Mouse (Mus musculus) liver, embryonic 14.5 days (tissue): Measurements from ENCODE around the gene Zfp106. TPM values are rescaled to one million over a fixed set of nuclear protein-coding genes. Genes with fewer than 3 reads are reported as not detected.

Source experiments
- ATAC-seq: fragments of 200-750 bp; cut with Nextera tagmentation; 2 replicates; pipeline ENCODE4 v1.8.0; 2017; ENCODE audit warnings: moderate number of reproducible peaks, mild to moderate bottlenecking, moderate library complexity; ENCODE audit not compliant: insufficient read depth
- DNase-seq, 3 experiments: peaks; one replicate each; pipeline ENCODE4 v3.0.0-alpha.2; 2012 to 2013; ENCODE audit warnings: low read depth in 3 of 3, low spot score in 3 of 3
- H3K27ac ChIP-seq: fragments of 300-500 bp; sonication (generic); 2 replicates; pipeline ENCODE4 v1.5.1; 2014; ENCODE audit warnings: moderate library complexity, mild to moderate bottlenecking, control low read depth, inconsistent platforms
- H3K27me3 ChIP-seq: fragments of 300-500 bp; sonication (generic); 2 replicates; pipeline ENCODE4 v1.6.1; 2014; ENCODE audit warnings: mild to moderate bottlenecking, low read length, moderate library complexity; ENCODE audit not compliant: control insufficient read depth, insufficient read depth
- H3K36me3 ChIP-seq: fragments of 300-500 bp; sonication (generic); replicated peaks from 2 replicates; pipeline ENCODE4 v1.6.1; 2014; ENCODE audit warnings: low read depth; ENCODE audit not compliant: control insufficient read depth, insufficient read depth
- H3K4me1 ChIP-seq, 2 experiments: fragments of 200-500 bp in 1 of 2; fragments of 300-500 bp in 1 of 2; sonication (generic) in 1 of 2; replicated peaks; 2 replicates each; pipeline ENCODE4 v1.6.1; 2012 to 2014; ENCODE audit warnings: antibody characterized with exemption in 1 of 2, inconsistent platforms in 1 of 2, low read length in 1 of 2; ENCODE audit not compliant: control insufficient read depth in 2 of 2, insufficient read depth in 2 of 2
- H3K4me2 ChIP-seq: fragments of 300-500 bp; sonication (generic); 2 replicates; pipeline ENCODE4 v1.6.1; 2014; ENCODE audit warnings: low read depth, mild to moderate bottlenecking, control low read depth, moderate library complexity
- H3K4me3 ChIP-seq, 2 experiments: fragments of 200-500 bp in 1 of 2; fragments of 300-500 bp in 1 of 2; sonication (generic) in 1 of 2; 2 replicates each; pipeline ENCODE4 v1.5.1; 2012 to 2014; ENCODE audit warnings: low read depth in 2 of 2, low read length in 2 of 2, mild to moderate bottlenecking in 2 of 2, control low read depth in 1 of 2, inconsistent platforms in 1 of 2, moderate library complexity in 1 of 2; ENCODE audit not compliant: insufficient read depth in 1 of 2
- H3K9ac ChIP-seq: fragments of 300-500 bp; sonication (generic); replicated peaks from 2 replicates; pipeline ENCODE4 v1.6.1; 2014; ENCODE audit warnings: mild to moderate bottlenecking, control low read depth, moderate library complexity
- H3K9me3 ChIP-seq: fragments of 300-500 bp; sonication (generic); 2 replicates; pipeline ENCODE4 v1.6.1; 2016; ENCODE audit warnings: low read length, mixed read lengths; ENCODE audit not compliant: control insufficient read depth
- CTCF ChIP-seq: IDR thresholded peaks from 2 replicates; pipeline ENCODE4 v1.5.1; 2016; ENCODE audit warnings: antibody characterized with exemption, low read depth, control low read depth
- EP300 ChIP-seq: IDR thresholded peaks from 2 replicates; pipeline ENCODE4 v1.6.1; 2016; ENCODE audit warnings: antibody characterized with exemption, low read depth
- WGBS: fragments of 180-500 bp; shearing (Covaris S2); extraction: QIAGEN DNeasy Blood & Tissue Kit; methylation state at CpG from one replicate; pipeline ENCODE4 v1.1.7; 2014; ENCODE audit not compliant: insufficient replicate concordance; 5-methylcytosine and 5-hydroxymethylcytosine counted together
- polyA plus RNA-seq, 2 experiments: library from polyadenylated mRNA; depleted of rRNA in 1 of 2; stranded (reverse) in 1 of 2; unstranded in 1 of 2; fragments of >200 nt; fragmentation: Nextera tagmentation in 1 of 2; extraction: Ambion mirVana in 1 of 2; gene quantifications; 2 replicates each; pipeline versions ENCODE4 v1.2.1 to v1.2.3; 2012 to 2014

The Zfp106 gene
- polyA plus RNA-seq, 2 experiments = 13.8 to 19.1 TPM

GRCm38 (mm10) chr2:120558813-120559212, 4.8 kb downstream of the Zfp106 start:
- no peaks in the 10 kb centered on the region for H3K27me3 ChIP-seq
- H3K27ac ChIP-seq = no peak overlapping the region
- DNase-seq (no peak), ATAC-seq (no peak)
- no peak for TF ChIP-seq EP300
- TF ChIP-seq CTCF = no peak
- H3K9me3 ChIP-seq = no peaks in the 10 kb centered on the region
- H3K4me2 ChIP-seq = no peak overlapping the region
- H3K36me3 ChIP-seq = peaks cover 3% of the 10 kb centered on the region; the same call in 1 of the 2 replicates
- H3K4me1 ChIP-seq = peaks cover 0 to 15% of the 10 kb centered on the region in 2 experiments
- H3K4me3 ChIP-seq = no peak overlapping the region
- H3K9ac ChIP-seq = no peak overlapping the region
- WGBS = 45% methylated on average over 3 of the region's 3 CpGs

- no peak overlapping the region for H3K4me3 ChIP-seq
- TF ChIP-seq EP300 (no peak), CTCF (no peak)
- ATAC-seq (no peak), DNase-seq (no peak)
- peaks cover 0 to 13% of the 10 kb centered on the region in 2 experiments; a peak in 3 of 4 replicates for H3K4me1 ChIP-seq
- no peak overlapping the region for H3K27ac ChIP-seq
- H3K27me3 ChIP-seq = no peaks in the 10 kb centered on the region
- 65% methylated on average over 3 of the region's 3 CpGs for WGBS
- no peak overlapping the region for H3K4me2 ChIP-seq
- no peak overlapping the region for H3K9ac ChIP-seq
- peaks cover 9% of the 10 kb centered on the region; the same call in 1 of the 2 replicates for H3K36me3 ChIP-seq
- H3K9me3 ChIP-seq = no peaks in the 10 kb centered on the region
Observed at GRCm38 (mm10) chr2:120556868-120557267, 6.8 kb downstream of the Zfp106 start.

GRCm38 (mm10) chr2:120544732-120545131, 18.9 kb downstream of the Zfp106 start:
- no peak for ATAC-seq
- Histone ChIP-seq H3K27ac (no peak overlapping the region), H3K36me3 (no peaks in the 10 kb centered on the region; the same call in none of the 2 replicates), H3K4me3 (no peak overlapping the region), H3K27me3 (no peaks in the 10 kb centered on the region), H3K9me3 (no peaks in the 10 kb centered on the region), H3K9ac (no peak overlapping the region), H3K4me2 (no peak overlapping the region), H3K4me1 (no peaks in the 10 kb centered on the region)
- DNase-seq = no peak
- WGBS = 32% methylated on average over 2 of the region's 2 CpGs
- TF ChIP-seq EP300 (no peak), CTCF (no peak)

- Histone ChIP-seq H3K9ac (no peak overlapping the region), H3K27ac (no peak overlapping the region), H3K4me2 (no peak overlapping the region), H3K9me3 (no peaks in the 10 kb centered on the region), H3K27me3 (no peaks in the 10 kb centered on the region), H3K4me3 (no peak overlapping the region), H3K4me1 (peaks cover 0 to 3% of the 10 kb centered on the region in 2 experiments; a peak in 1 of 4 replicates), H3K36me3 (peaks cover 12% of the 10 kb centered on the region)
- ATAC-seq = peak; percentile 41; the same call in 1 of the 2 replicates
- TF ChIP-seq EP300 (no peak), CTCF (no peak)
- WGBS = 66% methylated on average over 1 of the region's 1 CpGs
- DNase-seq = peak; percentile 17 to 25 (median 20)
Observed at GRCm38 (mm10) chr2:120539778-120540208, 23.9 kb downstream of the Zfp106 start.

- WGBS = 63% methylated on average over 3 of the region's 3 CpGs
- DNase-seq (no peak), ATAC-seq (no peak)
- H3K4me1 ChIP-seq = peaks cover 0 to 3% of the 10 kb centered on the region in 2 experiments; a peak in 1 of 4 replicates
- H3K36me3 ChIP-seq = peaks cover 15% of the 10 kb centered on the region
- H3K27ac ChIP-seq = no peak overlapping the region
- H3K9me3 ChIP-seq = no peaks in the 10 kb centered on the region
- H3K27me3 ChIP-seq = no peaks in the 10 kb centered on the region
- no peak overlapping the region for H3K4me3 ChIP-seq
- no peak for TF ChIP-seq CTCF
- no peak for TF ChIP-seq EP300
- H3K4me2 ChIP-seq = no peak overlapping the region
- H3K9ac ChIP-seq = no peak overlapping the region
Observed at GRCm38 (mm10) chr2:120539333-120539732, 24.3 kb downstream of the Zfp106 start.
